Mouse (Mus musculus): ENCODE data around the gene Zfp326. TPM values are rescaled to one million over a fixed set of nuclear protein-coding genes. Genes with fewer than 3 reads are reported as not detected.

The Zfp326 gene
- polyA plus RNA-seq (2016; fragmentation: Nextera tagmentation; extraction: Ambion mirVana), result 30.0 and 37.7 TPM in 2 replicates

DNA sequence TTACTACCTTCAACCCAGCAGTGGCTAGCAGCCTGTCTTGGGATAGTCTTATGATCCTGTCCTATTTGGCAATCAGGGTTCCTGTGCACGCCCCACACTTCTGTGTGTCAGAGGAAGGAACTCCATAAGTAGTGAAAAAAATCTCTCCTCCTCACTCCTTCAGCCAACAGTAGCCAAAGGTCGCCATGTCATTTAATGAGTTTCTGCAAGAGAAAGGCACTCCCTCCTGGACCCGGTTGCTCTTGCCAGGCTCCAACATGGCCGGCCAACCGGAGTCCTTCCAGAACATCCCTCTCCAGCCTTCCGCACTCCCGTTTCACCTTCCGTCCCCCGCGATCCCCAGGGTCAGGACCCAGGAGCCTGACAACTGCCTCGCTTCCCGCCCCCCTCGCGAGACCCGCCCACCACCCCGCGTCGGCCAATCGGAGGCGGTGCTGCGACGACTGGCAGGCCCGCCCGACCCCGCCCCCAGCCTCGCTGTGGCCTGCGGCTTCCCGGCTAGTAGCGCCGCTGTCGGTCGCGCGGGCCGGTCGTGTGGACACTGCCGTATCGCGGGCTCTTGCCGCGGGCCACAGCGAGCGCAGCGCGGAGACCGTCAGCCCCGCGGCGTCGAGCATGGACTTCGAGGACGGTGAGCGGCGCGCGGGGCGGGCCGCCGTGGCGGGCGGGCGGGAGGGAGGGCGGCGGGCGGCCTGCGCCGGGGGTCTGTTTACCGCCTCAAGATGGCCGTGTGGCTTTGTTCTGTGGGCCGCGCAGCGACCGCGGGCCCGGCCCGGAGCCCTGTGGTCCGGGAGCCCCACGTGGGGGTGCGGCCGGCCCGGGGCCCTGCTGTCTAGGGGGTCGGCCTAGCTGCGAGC lies at the start of gene Zfp326:
TSS of gene Zfp326 (plus strand) at position 498 of the 857 bp plus-strand sequence.
- peaks cover 17% of the 10 kb centered on the region for H3K4me1 ChIP-seq
- no peaks in the 10 kb centered on the region for H3K9me3 ChIP-seq
- under 1% methylated on average over 66 of the region's 83 CpGs for WGBS
- DNase-seq (ENCODE audit: low spot score), result peak; percentile 97
- H3K27me3 ChIP-seq (ENCODE audit: insufficient read depth, poor library complexity, severe bottlenecking), result peaks cover 8% of the 10 kb centered on the region; the same call in 1 of the 2 replicates
- H3K4me3 ChIP-seq, result peak within 1 kb of the TSS; percentile 93
- H3K27ac ChIP-seq, result peak within 1 kb of the TSS; percentile 100
- peaks cover 3% of the 10 kb centered on the region; the same call in 1 of the 2 replicates for H3K36me3 ChIP-seq

DNA sequence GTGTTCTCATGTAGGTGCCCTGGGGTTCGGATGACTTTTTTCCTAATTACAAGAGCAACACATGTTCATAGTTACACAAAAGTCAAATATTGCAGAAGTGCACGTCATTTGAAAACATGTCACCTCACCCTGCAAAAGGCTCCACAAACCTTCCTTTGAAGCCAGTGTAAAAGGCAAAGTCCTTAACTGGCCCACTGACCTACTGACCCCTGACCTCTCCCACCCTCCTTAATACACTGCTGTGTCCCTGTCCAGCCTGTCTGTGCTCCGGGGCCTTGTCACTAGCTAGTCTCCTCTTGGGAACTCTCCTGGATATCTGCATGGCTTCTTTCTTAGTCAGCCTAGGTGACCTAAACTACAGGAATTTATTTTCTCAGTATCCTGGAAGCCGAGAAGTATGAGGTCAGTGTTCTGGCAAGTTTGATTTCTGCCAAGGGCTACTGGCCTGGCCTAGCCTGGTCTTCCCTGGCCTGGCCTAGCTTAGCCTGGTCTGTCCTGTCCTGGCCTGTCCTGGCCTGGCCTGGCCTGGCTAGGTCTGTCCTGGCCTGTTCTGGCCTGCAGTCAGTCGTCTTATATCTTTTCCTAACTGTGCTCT lies 49.4 kb upstream of the Zfp326 start:
- peaks cover 4% of the 10 kb centered on the region; the same call in 1 of the 2 replicates for H3K27me3 ChIP-seq (ENCODE audit: insufficient read depth, poor library complexity, severe bottlenecking)
- no peak overlapping the region for H3K4me3 ChIP-seq
- 66% methylated on average over 5 of the region's 5 CpGs for WGBS
- H3K27ac ChIP-seq, result no peak overlapping the region
- peaks cover 30% of the 10 kb centered on the region for H3K4me1 ChIP-seq
- H3K9me3 ChIP-seq, result no peaks in the 10 kb centered on the region
- no peaks in the 10 kb centered on the region for H3K36me3 ChIP-seq
- no peak for DNase-seq (ENCODE audit: low spot score)

DNA sequence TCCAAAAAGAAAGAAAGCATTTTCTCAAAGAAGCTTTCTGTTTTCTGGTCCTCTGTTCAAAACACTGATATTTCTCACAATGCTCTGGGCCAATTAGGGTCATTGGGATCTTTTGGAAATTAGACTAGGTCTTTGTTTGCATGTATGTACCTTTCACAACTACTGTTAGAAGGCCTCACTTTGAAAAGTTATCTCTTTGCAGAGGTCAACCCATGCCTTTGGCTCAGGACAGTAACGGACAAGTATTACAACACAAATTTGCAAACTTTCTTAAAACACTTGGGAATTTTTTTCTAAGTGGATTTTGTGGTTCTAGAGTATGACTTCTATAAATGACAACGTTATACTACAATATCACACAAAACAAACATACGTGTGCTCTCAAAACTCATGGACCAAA lies 48.3 kb upstream of the Zfp326 start:
- peaks cover 28% of the 10 kb centered on the region for H3K4me1 ChIP-seq
- H3K36me3 ChIP-seq, result no peaks in the 10 kb centered on the region
- H3K27ac ChIP-seq, result no peak overlapping the region
- peaks cover 4% of the 10 kb centered on the region; the same call in 1 of the 2 replicates for H3K27me3 ChIP-seq (ENCODE audit: insufficient read depth, poor library complexity, severe bottlenecking)
- WGBS, result 88% methylated on average over 3 of the region's 3 CpGs
- no peak overlapping the region for H3K4me3 ChIP-seq
- DNase-seq (ENCODE audit: low spot score), result no peak
- H3K9me3 ChIP-seq, result no peaks in the 10 kb centered on the region

DNA sequence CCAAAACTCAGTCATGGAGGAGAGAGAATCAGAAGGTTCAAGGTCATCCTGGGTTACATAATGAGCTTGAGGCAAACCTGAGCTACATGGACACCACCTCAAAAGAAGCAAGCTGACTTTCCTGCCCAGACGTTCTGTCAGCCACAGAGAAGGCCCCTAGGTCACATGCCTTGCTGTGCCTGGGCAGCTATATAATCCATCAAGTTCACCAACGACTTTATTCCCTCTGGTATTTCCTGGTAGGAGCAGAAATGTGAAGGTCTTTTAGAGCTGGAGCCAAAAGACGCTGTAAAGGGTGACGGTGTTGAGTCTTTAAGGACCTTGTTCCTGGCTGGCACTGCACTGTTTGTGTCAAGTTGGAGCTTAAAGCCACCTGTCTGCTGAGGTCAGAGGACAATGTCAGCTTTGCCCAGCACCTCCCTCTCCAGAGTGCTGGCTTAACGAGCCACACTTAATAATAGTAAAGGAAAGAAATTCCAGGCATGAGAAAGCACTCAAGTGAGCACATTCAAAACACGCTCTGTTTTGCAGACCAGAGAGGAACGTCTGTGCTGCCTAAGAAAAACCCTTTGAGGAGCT lies 47.3 kb upstream of the Zfp326 start:
- Histone ChIP-seq H3K27me3 (ENCODE audit: insufficient read depth, poor library complexity, severe bottlenecking) (peaks cover 8% of the 10 kb centered on the region; the same call in 1 of the 2 replicates), H3K4me1 (peaks cover 24% of the 10 kb centered on the region), H3K9me3 (no peaks in the 10 kb centered on the region), H3K27ac (peak overlapping the region; percentile 19; the same call in 1 of the 2 replicates), H3K36me3 (no peaks in the 10 kb centered on the region), H3K4me3 (no peak overlapping the region)
- no peak for DNase-seq (ENCODE audit: low spot score)
- 34% methylated on average over 7 of the region's 7 CpGs for WGBS

DNA sequence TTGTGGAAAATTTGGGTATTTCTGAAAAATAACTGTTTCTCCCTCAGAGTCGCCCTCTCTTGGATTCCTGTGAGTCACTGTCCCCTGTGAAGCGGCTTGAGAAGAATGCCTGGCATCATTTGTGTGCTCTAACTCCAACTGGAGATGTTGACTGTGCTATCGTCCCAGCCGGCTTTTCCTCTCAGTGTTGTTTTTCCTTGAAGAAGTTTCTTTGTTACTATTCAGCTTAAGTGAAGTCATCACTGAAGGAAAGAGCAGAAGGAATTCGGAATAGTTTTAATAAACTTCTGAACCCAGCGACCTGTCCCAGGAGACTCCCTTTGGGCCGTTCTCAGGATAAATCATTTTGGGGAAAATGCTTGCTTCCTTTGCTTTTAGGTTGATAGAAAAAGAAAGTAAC lies 44.2 kb upstream of the Zfp326 start:
- Histone ChIP-seq H3K36me3 (no peaks in the 10 kb centered on the region), H3K27me3 (ENCODE audit: insufficient read depth, poor library complexity, severe bottlenecking) (peaks cover 15% of the 10 kb centered on the region; the same call in 1 of the 2 replicates), H3K4me1 (peaks cover 7% of the 10 kb centered on the region), H3K4me3 (no peak overlapping the region), H3K9me3 (no peaks in the 10 kb centered on the region), H3K27ac (no peak overlapping the region)
- 67% methylated on average over 7 of the region's 7 CpGs for WGBS
- no peak for DNase-seq (ENCODE audit: low spot score)

DNA sequence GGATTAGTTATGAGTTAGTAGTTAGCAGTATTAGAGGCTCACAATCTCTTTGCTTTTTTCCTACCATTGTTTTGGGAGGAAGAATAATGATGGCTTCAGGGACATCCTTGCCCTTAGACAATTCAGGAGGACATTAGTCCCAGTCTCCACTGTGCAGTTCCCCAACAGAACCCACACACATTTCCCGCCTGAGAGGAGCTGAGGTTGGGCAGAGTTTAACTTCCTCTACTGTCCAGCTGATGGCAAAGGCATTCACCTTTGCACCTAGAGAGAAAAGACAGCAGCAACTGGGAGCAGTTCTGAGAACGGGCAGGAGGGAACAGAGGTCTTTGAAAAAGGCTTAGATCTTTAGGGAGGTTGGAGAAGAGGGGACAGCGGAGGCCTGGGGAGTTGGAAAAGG lies 42.4 kb upstream of the Zfp326 start:
- peaks cover 20% of the 10 kb centered on the region; the same call in 1 of the 2 replicates for H3K27me3 ChIP-seq (ENCODE audit: insufficient read depth, poor library complexity, severe bottlenecking)
- no peaks in the 10 kb centered on the region for H3K9me3 ChIP-seq
- peaks cover 6% of the 10 kb centered on the region for H3K4me1 ChIP-seq
- H3K4me3 ChIP-seq, result no peak overlapping the region
- H3K36me3 ChIP-seq, result no peaks in the 10 kb centered on the region
- H3K27ac ChIP-seq, result no peak overlapping the region
- DNase-seq (ENCODE audit: low spot score), result no peak
- 65% methylated on average over 3 of the region's 3 CpGs for WGBS

DNA sequence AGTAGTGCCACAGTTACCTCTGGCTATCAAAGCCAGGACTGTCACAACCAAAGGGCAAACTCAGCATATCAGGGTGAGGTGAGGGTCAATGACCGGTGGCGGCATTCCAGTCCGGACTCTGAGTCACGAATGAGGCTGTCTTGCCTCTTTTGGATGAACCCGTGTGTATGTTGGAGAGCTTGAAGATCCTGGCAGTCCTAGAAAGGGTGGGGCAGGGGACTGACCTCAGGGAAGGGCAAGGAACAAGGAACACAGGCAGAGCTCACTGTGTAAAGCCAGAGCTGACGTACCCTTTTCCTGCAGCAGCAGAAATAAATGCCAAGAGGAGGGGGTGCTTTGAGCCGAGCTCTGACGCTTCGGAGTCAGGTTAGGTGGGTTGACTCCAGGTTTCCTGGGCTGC lies 40.4 kb upstream of the Zfp326 start:
- no peak for DNase-seq (ENCODE audit: low spot score)
- no peaks in the 10 kb centered on the region for H3K4me1 ChIP-seq
- H3K9me3 ChIP-seq, result no peaks in the 10 kb centered on the region
- H3K27ac ChIP-seq, result no peak overlapping the region
- H3K27me3 ChIP-seq (ENCODE audit: insufficient read depth, poor library complexity, severe bottlenecking), result peaks cover 20% of the 10 kb centered on the region; the same call in 1 of the 2 replicates
- no peaks in the 10 kb centered on the region for H3K36me3 ChIP-seq
- 58% methylated on average over 9 of the region's 9 CpGs for WGBS
- H3K4me3 ChIP-seq, result no peak overlapping the region

DNA sequence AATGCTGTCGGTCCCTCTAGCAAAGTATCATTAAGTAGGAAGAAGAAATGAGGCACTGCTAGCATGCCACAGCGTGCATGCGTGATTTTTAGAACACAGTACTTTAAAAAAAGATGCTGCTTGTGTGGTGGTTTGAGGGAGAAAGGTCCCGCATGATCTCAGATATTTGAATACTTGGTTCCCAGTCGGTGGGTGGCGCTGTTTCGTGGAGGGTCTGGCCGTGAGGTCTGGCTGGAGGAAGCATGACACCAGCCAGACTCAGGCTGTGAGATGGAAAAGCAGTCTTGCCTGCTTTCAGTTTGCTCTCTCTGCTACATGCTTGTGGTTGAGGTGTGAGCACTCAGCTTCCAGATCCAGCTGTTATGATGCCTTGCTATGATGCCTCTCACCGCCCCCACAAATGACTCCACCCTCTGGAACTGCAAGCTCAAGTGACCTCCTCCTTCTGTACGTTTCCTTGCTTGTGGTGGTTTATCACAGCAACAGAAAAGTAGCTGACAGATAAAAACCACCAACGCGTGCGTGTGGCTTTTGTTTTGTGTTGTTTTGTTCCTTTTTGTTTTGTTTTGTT lies 36.5 kb upstream of the Zfp326 start:
- no peaks in the 10 kb centered on the region for H3K4me1 ChIP-seq
- no peak overlapping the region for H3K27ac ChIP-seq
- H3K36me3 ChIP-seq, result no peaks in the 10 kb centered on the region
- 66% methylated on average over 13 of the region's 13 CpGs for WGBS
- peaks cover 12% of the 10 kb centered on the region; the same call in 1 of the 2 replicates for H3K27me3 ChIP-seq (ENCODE audit: insufficient read depth, poor library complexity, severe bottlenecking)
- no peaks in the 10 kb centered on the region for H3K9me3 ChIP-seq
- DNase-seq (ENCODE audit: low spot score), result no peak
- H3K4me3 ChIP-seq, result no peak overlapping the region

DNA sequence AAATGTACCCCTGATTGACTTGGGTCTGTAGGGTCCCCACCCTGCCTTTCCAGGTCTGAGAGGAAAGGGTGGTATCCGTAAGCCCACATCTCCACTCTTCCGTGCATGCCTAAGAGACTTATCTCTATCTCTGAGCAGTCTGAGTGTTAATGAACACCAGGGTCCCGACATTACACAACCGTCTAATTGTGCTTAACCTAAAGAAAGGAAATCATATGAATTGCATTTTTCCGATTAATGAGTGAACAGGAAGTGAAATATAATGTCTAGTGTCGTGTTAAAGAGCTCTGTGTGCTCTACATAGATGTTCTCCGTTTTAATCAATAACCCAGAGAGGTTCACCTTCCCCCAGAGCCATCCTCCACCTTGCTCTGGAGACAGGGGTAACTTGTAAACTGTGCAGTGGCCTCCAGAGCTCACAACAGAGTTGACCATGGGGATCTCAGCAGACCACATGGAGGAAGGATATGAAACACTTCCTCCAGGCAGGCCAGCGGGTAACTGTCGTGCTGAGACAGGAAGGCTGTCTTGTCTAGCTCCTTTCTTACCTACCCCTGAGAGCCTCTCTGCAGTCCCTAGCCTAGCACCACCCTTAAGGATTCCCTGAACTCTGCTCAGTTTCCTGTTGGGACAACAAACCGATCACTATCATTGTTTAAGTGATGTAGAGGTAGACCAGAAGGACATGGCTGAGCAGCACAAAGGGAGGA lies 32.2 kb upstream of the Zfp326 start:
- no peak for DNase-seq (ENCODE audit: low spot score)
- H3K27me3 ChIP-seq (ENCODE audit: insufficient read depth, poor library complexity, severe bottlenecking), result peaks cover 9% of the 10 kb centered on the region; the same call in 1 of the 2 replicates
- 73% methylated on average over 10 of the region's 10 CpGs for WGBS

DNA sequence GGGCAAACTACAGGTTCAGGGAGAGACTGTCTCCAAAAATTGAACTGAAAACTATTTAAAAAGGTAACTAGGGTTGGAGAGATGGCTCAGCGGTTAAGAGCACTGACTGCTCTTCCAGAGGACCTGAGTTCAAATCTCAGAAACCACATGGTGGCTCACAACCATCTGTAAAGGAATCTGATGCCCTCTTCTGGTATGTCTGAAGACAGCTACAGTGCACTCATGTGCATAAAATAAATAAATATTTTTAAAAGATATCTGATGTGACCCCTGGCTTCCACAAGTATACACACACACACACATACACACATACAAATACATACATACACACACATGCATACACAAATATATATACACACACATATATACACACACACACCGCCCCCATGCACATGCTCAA lies 31.3 kb upstream of the Zfp326 start:
- Histone ChIP-seq H3K9me3 (no peaks in the 10 kb centered on the region), H3K27me3 (ENCODE audit: insufficient read depth, poor library complexity, severe bottlenecking) (peaks cover 13% of the 10 kb centered on the region; the same call in 1 of the 2 replicates), H3K27ac (no peak overlapping the region), H3K4me1 (peaks cover 4% of the 10 kb centered on the region; the same call in 1 of the 2 replicates), H3K36me3 (no peaks in the 10 kb centered on the region), H3K4me3 (no peak overlapping the region)
- DNase-seq (ENCODE audit: low spot score), result no peak
- WGBS, result 80% methylated on average over 2 of the region's 2 CpGs

More for the DNA sequence above, 32.2 kb upstream of the Zfp326 start:
- H3K9me3 ChIP-seq, result no peaks in the 10 kb centered on the region
- H3K4me3 ChIP-seq, result no peak overlapping the region
- H3K27ac ChIP-seq, result no peak overlapping the region
- H3K36me3 ChIP-seq, result no peaks in the 10 kb centered on the region
- H3K4me1 ChIP-seq, result no peaks in the 10 kb centered on the region

DNA sequence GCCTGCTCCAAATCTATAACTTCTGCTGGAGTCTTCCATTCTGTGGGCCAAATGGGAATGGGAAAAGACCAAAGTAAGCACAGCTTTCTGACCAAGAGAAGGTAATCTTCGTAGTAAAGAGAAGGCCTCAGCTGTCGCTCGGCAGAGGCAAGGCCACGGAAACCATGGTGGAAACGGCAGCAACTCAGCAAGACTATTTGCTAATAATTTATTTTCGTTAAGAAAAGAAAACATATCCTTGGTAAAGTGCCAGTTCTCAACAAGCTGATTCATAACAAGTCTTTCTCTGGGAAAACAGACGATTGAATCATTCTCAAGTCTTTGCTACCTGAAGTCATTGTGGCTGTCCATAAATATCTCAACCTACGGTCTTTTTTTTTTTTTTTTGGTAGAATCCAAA lies 28.6 kb upstream of the Zfp326 start:
- Histone ChIP-seq H3K36me3 (no peaks in the 10 kb centered on the region), H3K27ac (no peak overlapping the region), H3K27me3 (ENCODE audit: insufficient read depth, poor library complexity, severe bottlenecking) (peaks cover 13% of the 10 kb centered on the region; the same call in 1 of the 2 replicates), H3K9me3 (no peaks in the 10 kb centered on the region), H3K4me3 (no peak overlapping the region), H3K4me1 (peaks cover 4% of the 10 kb centered on the region; the same call in 1 of the 2 replicates)
- DNase-seq (ENCODE audit: low spot score), result no peak
- 87% methylated on average over 8 of the region's 8 CpGs for WGBS

DNA sequence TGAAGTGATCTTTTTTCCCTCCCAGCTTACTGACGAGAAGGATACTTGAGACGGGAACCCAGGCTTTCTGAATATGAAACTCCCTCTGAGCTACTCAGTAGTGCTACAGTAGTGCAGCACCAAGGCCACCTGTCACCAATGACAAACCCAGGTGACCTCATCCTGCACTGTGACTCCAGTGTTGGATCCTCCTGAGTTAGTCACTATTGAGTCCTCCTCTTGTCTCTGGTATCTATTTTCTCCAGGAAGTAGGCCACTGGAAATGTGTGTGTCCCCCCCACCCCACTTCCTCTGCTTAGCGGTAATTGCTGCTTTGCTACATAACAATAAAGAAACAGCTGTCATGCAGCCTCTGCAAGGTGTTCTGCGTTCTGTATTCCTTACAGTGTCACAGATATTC lies 27.1 kb upstream of the Zfp326 start:
- H3K4me1 ChIP-seq, result peaks cover 4% of the 10 kb centered on the region; the same call in 1 of the 2 replicates
- H3K36me3 ChIP-seq, result no peaks in the 10 kb centered on the region
- no peaks in the 10 kb centered on the region for H3K9me3 ChIP-seq
- 69% methylated on average over 4 of the region's 4 CpGs for WGBS
- DNase-seq (ENCODE audit: low spot score), result no peak
- peaks cover 17% of the 10 kb centered on the region; the same call in 1 of the 2 replicates for H3K27me3 ChIP-seq (ENCODE audit: insufficient read depth, poor library complexity, severe bottlenecking)
- H3K27ac ChIP-seq, result no peak overlapping the region
- no peak overlapping the region for H3K4me3 ChIP-seq

Data from heart, embryonic 10.5 days (tissue).